In the genomic region with DNA sequence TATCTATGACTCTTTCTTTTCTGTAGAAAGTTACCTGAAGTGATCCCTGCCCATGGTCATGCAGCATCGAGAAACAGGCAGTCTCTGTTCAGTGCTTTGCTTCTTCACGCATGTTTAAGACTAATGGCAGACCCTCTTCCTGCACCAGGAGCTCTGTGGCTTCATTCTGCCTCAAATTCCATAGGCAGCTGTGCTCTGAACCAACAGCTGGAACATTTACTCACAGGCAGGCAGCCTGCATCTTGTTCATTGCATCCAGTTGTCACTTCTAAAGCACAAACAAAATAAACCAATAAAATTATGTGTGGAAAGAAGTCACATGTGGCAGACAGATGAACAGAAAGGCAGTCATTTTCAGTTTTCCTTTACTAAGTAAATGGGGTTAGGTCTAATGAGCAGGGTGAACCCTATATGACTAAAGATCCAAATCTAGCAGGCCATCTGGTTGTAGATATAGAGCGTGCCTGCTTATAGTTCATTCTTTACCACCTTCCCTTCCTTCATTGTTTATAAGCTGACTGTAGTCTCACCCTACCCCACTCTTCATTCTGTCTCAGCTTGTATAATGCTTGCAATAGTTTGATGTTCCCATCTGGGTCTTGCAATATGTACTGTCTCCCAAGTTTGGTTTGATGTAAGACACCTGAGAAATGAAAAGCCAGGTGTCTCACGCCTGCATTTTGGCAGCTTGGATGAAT, we compare ENCODE assay signal across 24 mouse cellular contexts.
DNase-seq lines count a peak whose midpoint lies in the region; ATAC-seq and TF ChIP-seq lines count a peak whose summit lies in the region.
"Had no signal": no experiment of that assay in that cellular context is flagged by ENCODE, and none has a peak within 500 bp of the region (broad histone marks: within the 10 kb centered on the region; RNA-seq: fewer than 3 reads in every experiment).

No protein-coding gene starts in this region.

- H3K27ac ChIP-seq in kidney, embryonic 16.5 days (ENCODE audit: low read length), result no peak overlapping the region
- no peak overlapping the region for H3K27ac ChIP-seq in lung, embryonic 14.5 days (ENCODE audit: low read depth)
- H3K27ac ChIP-seq in limb, embryonic 12.5 days, result no peak overlapping the region
- H3K27ac ChIP-seq: heart, adult 2 months; layer of hippocampus, adult 2 months; left cerebral cortex, adult 2 months; limb, embryonic 13.5 days; liver, embryonic 14.5 days; neural tube, embryonic 15.5 days had no signal

- no peaks in the 10 kb centered on the region for H3K9me3 ChIP-seq in kidney, embryonic 16.5 days (ENCODE audit: low read length)
- no peaks in the 10 kb centered on the region for H3K9me3 ChIP-seq in lung, embryonic 14.5 days (ENCODE audit: low read depth, low read length)
- no peaks in the 10 kb centered on the region for H3K9me3 ChIP-seq in limb, embryonic 12.5 days
- H3K9me3 ChIP-seq: limb, embryonic 13.5 days; neural tube, embryonic 15.5 days had no signal

- ATAC-seq in frontal cortex, adult (ENCODE audit: low TSS enrichment), result peak; percentile 65
- ATAC-seq in kidney, embryonic 16.5 days (ENCODE audit: low FRiP score, low TSS enrichment), result peak; percentile 69; the same call in 1 of the 2 replicates
- ATAC-seq in lung, embryonic 14.5 days (ENCODE audit: insufficient read depth), result peak; percentile 79; the same call in 1 of the 2 replicates
- peak; percentile 63; the same call in 1 of the 2 replicates for ATAC-seq in limb, embryonic 12.5 days (ENCODE audit: insufficient number of reproducible peaks, insufficient read depth, low FRiP score, low TSS enrichment, low read depth)
- ATAC-seq: activated CD4-positive, CD25-positive, alpha-beta regulatory T cell, adult 4 months; inflammation-experienced regulatory T-cells, adult 6 months; midbrain, embryonic 16.5 days had no signal

- no peaks in the 10 kb centered on the region for H3K27me3 ChIP-seq in kidney, embryonic 16.5 days (ENCODE audit: insufficient read depth, low read length)
- no peaks in the 10 kb centered on the region for H3K27me3 ChIP-seq in lung, embryonic 14.5 days (ENCODE audit: insufficient read depth, low read length)
- H3K27me3 ChIP-seq in limb, embryonic 12.5 days, result no peaks in the 10 kb centered on the region
- H3K27me3 ChIP-seq: limb, embryonic 13.5 days; neural tube, embryonic 15.5 days had no signal

- H3K4me3 ChIP-seq in kidney, embryonic 16.5 days (ENCODE audit: low read length), result no peak overlapping the region
- H3K4me3 ChIP-seq in lung, embryonic 14.5 days (ENCODE audit: low read depth, low read length), result no peak overlapping the region
- H3K4me3 ChIP-seq in limb, embryonic 12.5 days (replicated peaks), result no peak overlapping the region
- H3K4me3 ChIP-seq: heart, adult 2 months; layer of hippocampus, adult 2 months; left cerebral cortex, adult 2 months; limb, embryonic 13.5 days; neural tube, embryonic 15.5 days had no signal

- 50% methylated on average over 4 of the region's 4 CpGs for WGBS in kidney, embryonic 16.5 days
- 53% methylated on average over 4 of the region's 4 CpGs for WGBS in lung, embryonic 14.5 days
- 48% methylated on average over 4 of the region's 4 CpGs for whole genome bisulfite sequencing in limb, embryonic 12.5 days

- no peak for TF ChIP-seq CTCF in lung, embryonic 14.5 days (IDR thresholded peaks at IDR 0.05; ENCODE audit: low read depth)

- DNase-seq in frontal cortex, postnatal 10 days (ENCODE audit: low spot score in 2 of 2), result no peak
- no peak for DNase-seq in kidney, adult 8-10 months
- peak; percentile 43 for DNase-seq in lung, embryonic 14.5 days
- no peak for DNase-seq in lung, adult 18-20 months
- no peak for DNase-seq in adrenal gland, postnatal 25 days
- DNase-seq: adrenal gland, postnatal 10 days; cerebellum, adult 11-12 months; cerebellum, postnatal 36 days; gastrocnemius, postnatal 10 days; heart, adult 2 months; heart, postnatal 36 days; lung, postnatal 36 days had no signal

- no peak overlapping the region for H3K4me2 ChIP-seq in kidney, embryonic 16.5 days (replicated peaks; ENCODE audit: low read depth, low read length)
- H3K4me2 ChIP-seq in lung, embryonic 14.5 days, result no peak overlapping the region
- H3K4me2 ChIP-seq in limb, embryonic 12.5 days, result no peak overlapping the region
- H3K4me2 ChIP-seq: limb, embryonic 13.5 days; neural tube, embryonic 15.5 days had no signal

- no peaks in the 10 kb centered on the region for H3K4me1 ChIP-seq in kidney, embryonic 16.5 days (ENCODE audit: insufficient read depth, low read length)
- no peaks in the 10 kb centered on the region for H3K4me1 ChIP-seq in lung, embryonic 14.5 days (ENCODE audit: insufficient read depth)
- H3K4me1 ChIP-seq in limb, embryonic 12.5 days (replicated peaks), result no peaks in the 10 kb centered on the region
- H3K4me1 ChIP-seq: limb, embryonic 13.5 days; neural tube, embryonic 15.5 days had no signal

- H3K36me3 ChIP-seq in kidney, embryonic 16.5 days (ENCODE audit: insufficient read depth, low read length), result no peaks in the 10 kb centered on the region
- H3K36me3 ChIP-seq in lung, embryonic 14.5 days (ENCODE audit: insufficient read depth), result no peaks in the 10 kb centered on the region
- no peaks in the 10 kb centered on the region for H3K36me3 ChIP-seq in limb, embryonic 12.5 days
- H3K36me3 ChIP-seq: G1E; limb, embryonic 13.5 days; neural tube, embryonic 15.5 days had no signal

- no peak overlapping the region for H3K9ac ChIP-seq in kidney, embryonic 16.5 days (replicated peaks; ENCODE audit: low read length)
- H3K9ac ChIP-seq in lung, embryonic 14.5 days, result no peak overlapping the region
- no peak overlapping the region for H3K9ac ChIP-seq in limb, embryonic 12.5 days (replicated peaks)
- H3K9ac ChIP-seq: limb, embryonic 13.5 days; liver, embryonic 14.5 days; neural tube, embryonic 15.5 days had no signal
